Mouse (Mus musculus): ENCODE results near the gene Eef1g. TPM values are rescaled to one million over a fixed set of nuclear protein-coding genes. Genes with fewer than 3 reads are reported as not detected.

The Eef1g gene
- total RNA-seq, 2 experiments from 2014 or later = 331 to 363 TPM

DNA sequence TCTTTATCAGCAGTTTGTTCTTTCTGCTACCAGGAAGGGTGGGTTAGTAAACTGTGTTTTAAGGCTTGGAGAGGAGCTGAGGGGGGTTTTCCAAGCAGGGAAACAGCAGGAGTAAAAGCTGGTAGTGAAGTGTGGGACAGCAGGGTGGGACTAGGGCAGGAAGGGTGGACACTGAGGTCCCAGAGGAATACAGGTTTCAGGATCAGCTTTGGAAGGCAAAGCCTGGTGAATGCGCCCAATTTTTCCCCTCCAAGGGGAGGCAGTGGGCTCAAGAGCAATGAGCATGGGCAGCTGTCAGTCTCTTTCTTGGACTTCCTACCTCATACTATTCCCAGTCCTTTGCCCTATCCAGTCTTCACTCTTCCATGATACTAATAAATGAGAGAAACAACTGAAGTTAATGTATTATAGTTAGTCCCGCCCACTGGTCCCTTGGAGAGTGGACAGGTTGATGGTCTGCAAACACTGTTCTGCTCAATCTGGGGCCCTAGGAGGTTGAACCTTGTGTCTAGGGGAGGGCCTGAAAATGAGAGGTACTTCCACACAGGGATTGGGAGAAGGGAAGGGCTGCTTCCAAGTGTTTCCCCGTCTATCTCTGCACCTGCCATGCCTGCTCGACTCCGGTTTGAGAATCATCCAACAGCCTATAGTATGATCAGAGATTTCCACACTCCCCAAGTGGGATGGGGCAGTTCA, 58.9 kb downstream of the Eef1g start:
- DNase-seq = no peak

DNA sequence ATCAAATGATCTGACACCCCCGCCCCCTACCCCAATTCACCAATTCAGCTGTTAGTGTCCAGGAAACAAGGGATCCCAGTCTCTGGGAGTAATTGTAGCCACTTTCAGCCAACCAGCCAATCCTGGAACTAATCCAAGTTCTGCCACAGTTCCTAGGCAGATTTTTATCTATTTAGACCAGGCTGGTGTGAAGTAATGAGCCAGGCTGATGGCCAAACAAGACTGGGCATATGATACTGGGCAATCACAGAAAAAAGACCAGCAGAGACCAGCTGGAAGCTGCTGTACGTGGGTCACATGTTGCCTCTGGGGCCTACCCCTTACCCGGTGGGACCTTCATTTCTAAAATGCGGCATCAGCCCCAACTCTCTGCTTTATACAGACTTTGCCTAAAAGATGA, 59.8 kb downstream of the Eef1g start:
- DNase-seq = peak in 1 of 2 experiments; percentile 22

DNA sequence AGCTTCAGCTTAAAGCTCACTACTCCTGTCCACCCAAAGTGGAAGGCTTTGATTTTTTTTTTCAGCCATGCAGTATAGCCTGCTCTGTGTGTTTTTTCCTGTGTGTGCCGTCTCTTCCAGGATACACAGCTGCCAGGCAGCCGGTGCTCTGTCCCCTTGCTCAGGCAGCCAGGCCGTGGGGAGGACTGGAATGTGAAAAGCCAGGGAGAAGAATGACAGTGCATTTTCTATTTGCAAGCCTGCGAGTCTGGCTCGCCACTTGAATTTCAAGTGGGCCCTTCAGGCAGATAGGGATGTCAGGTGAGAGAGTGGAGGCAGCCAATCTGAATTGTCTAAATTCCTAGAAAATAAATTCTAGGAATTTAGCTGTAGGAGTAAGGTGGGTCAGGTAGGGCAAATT, 61.0 kb downstream of the Eef1g start:
- no peak for DNase-seq

Other genes starting within 250 kb of the Eef1g start
- 100 to 1,000 TPM; 354 to 445 TPM for gene Slc3a2, start 243.7 kb upstream of the Eef1g start, total RNA-seq (2021)
- 10 to 100 TPM; 52.3 to 71.2 TPM for gene Wdr74, start 231.2 kb upstream of the Eef1g start, total RNA-seq (2021)
- gene 1700092M07Rik, start 226.3 kb upstream of the Eef1g start, total RNA-seq (2021) = 1 to 10 TPM in 1 of 2 experiments, under 1 TPM in 1; 0.82 to 1.0 TPM
- gene Stx5a, start 225.6 kb upstream of the Eef1g start, total RNA-seq (2021) = 10 to 100 TPM; 83.6 to 92.9 TPM
- gene Nxf1, start 210.0 kb upstream of the Eef1g start, total RNA-seq (2021) = 100 to 1,000 TPM in 1 of 2 experiments, 10 to 100 TPM in 1; 94.7 to 144 TPM
- 100 to 1,000 TPM; 113 to 127 TPM for gene Tmem223, start 196.0 kb upstream of the Eef1g start, total RNA-seq (2021)
- gene Tmem179b, start 192.6 kb upstream of the Eef1g start, total RNA-seq (2021) = 10 to 100 TPM; 44.8 to 69.2 TPM
- gene Taf6l, start 180.6 kb upstream of the Eef1g start, total RNA-seq (2021) = 10 to 100 TPM; 11.2 to 16.7 TPM
- 10 to 100 TPM; 90.5 to 98.5 TPM for gene Polr2g, start 168.5 kb upstream of the Eef1g start, total RNA-seq (2021)
- 1 to 10 TPM; 2.0 to 2.9 TPM for gene Zbtb3, start 164.5 kb upstream of the Eef1g start, total RNA-seq (2021)
- gene Ttc9c, start 147.7 kb upstream of the Eef1g start, total RNA-seq (2021) = 10 to 100 TPM; 31.7 to 32.2 TPM
- gene Hnrnpul2, start 147.0 kb upstream of the Eef1g start, total RNA-seq (2021) = 10 to 100 TPM; 61.8 to 67.6 TPM
- gene AC129217.1, start 137.3 kb upstream of the Eef1g start, total RNA-seq (2021) = 1 to 10 TPM in 1 of 2 experiments, not detected in 1; 1.7 TPM
- 100 to 1,000 TPM; 132 to 176 TPM for gene Bscl2, start 129.6 kb upstream of the Eef1g start, total RNA-seq (2021)
- 1 to 10 TPM; 5.2 to 5.4 TPM for gene Gng3, start 127.8 kb upstream of the Eef1g start, total RNA-seq (2021)
- 1 to 10 TPM; 4.2 to 4.5 TPM for gene Lrrn4cl, start 116.3 kb upstream of the Eef1g start, total RNA-seq (2021)
- gene Ubxn1, start 95.5 kb upstream of the Eef1g start, total RNA-seq (2021) = 100 to 1,000 TPM; 177 to 218 TPM
- 10 to 100 TPM; 49.9 to 79.8 TPM for gene Uqcc3, start 86.1 kb upstream of the Eef1g start, total RNA-seq (2021)
- 10 to 100 TPM in 1 of 2 experiments, 1 to 10 TPM in 1; 5.3 to 17.6 TPM for gene Lbhd1, start 83.3 kb upstream of the Eef1g start, total RNA-seq (2021)
- not detected for gene Gm49403, start 83.1 kb upstream of the Eef1g start, total RNA-seq (2021)
- 10 to 100 TPM; 49.6 to 50.3 TPM for gene 1810009A15Rik, start 78.2 kb upstream of the Eef1g start, total RNA-seq (2021)
- 1 to 10 TPM; 1.0 to 4.2 TPM for gene Gm49416, start 78.1 kb upstream of the Eef1g start, total RNA-seq (2021)
- 10 to 100 TPM; 23.7 to 25.8 TPM for gene Ints5, start 74.0 kb upstream of the Eef1g start, total RNA-seq (2021)
- gene Ganab, start 69.0 kb upstream of the Eef1g start, total RNA-seq (2021) = 100 to 1,000 TPM; 190 to 201 TPM
- gene B3gat3, start 46.7 kb upstream of the Eef1g start, total RNA-seq (2021) = 10 to 100 TPM; 56.3 to 66.1 TPM
- gene Rom1, start 37.7 kb upstream of the Eef1g start, total RNA-seq (2021) = 10 to 100 TPM; 38.7 to 61.5 TPM
- gene Eml3, start 37.5 kb upstream of the Eef1g start, total RNA-seq (2021) = 10 to 100 TPM; 46.9 to 59.1 TPM
- gene Mta2, start 25.2 kb upstream of the Eef1g start, total RNA-seq (2021) = 10 to 100 TPM; 88.0 to 88.6 TPM
- 10 to 100 TPM; 20.7 to 24.4 TPM for gene Tut1, start 13.2 kb upstream of the Eef1g start, total RNA-seq (2021)
- 100 to 1,000 TPM; 114 to 197 TPM for gene Ahnak, start 22.2 kb downstream of the Eef1g start, total RNA-seq (2021)
- not detected for gene Scgb1a1, start 120.9 kb downstream of the Eef1g start, total RNA-seq (2021)
- gene Asrgl1, start 168.6 kb downstream of the Eef1g start, total RNA-seq (2021) = 10 to 100 TPM; 10.7 to 11.7 TPM

Data from adrenal gland, postnatal 36 days (tissue).